Mouse (Mus musculus) CH12.LX (cell line): ENCODE results near the gene Tada2b. TPM values are rescaled to one million over a fixed set of nuclear protein-coding genes. Genes with fewer than 3 reads are reported as not detected.

Experiments used
- DNase-seq: peaks from one replicate; pipeline ENCODE4 v3.0.0-alpha.2; 2013; ENCODE audit errors: extremely low read depth
- H3K27ac ChIP-seq: 2 replicates; pipeline ENCODE4 v1.5.1; 2012; ENCODE audit warnings: low read depth, mild to moderate bottlenecking, control low read depth, moderate library complexity; ENCODE audit not compliant: insufficient read depth
- H3K27me3 ChIP-seq: replicated peaks from 2 replicates; pipeline ENCODE3; 2012; ENCODE audit warnings: inconsistent platforms
- H3K36me3 ChIP-seq, 2 experiments: replicated peaks in 1 of 2; 2 replicates each; pipeline versions ENCODE3 to v1.6.1; 2012; ENCODE audit warnings: inconsistent platforms in 1 of 2, low read length in 1 of 2, mild to moderate bottlenecking in 1 of 2, mixed read lengths in 1 of 2, moderate library complexity in 1 of 2; ENCODE audit not compliant: control insufficient read depth in 1 of 2, insufficient read depth in 1 of 2
- H3K4me1 ChIP-seq, 2 experiments: 2 replicates each; pipeline ENCODE4 v1.6.1; 2012; ENCODE audit warnings: inconsistent platforms in 1 of 2, moderate library complexity in 1 of 2; ENCODE audit not compliant: insufficient read depth in 2 of 2, control insufficient read depth in 1 of 2
- H3K4me2 ChIP-seq: 2 replicates; pipeline ENCODE4 v1.6.1; 2012; ENCODE audit warnings: low read depth, mild to moderate bottlenecking, control low read depth; ENCODE audit not compliant: poor library complexity, insufficient read depth, severe bottlenecking
- H3K4me3 ChIP-seq, 3 experiments: fragments of 150-350 bp in 1 of 3; sonication (generic) in 1 of 3; replicated peaks in 1 of 3; 2 replicates each; pipeline versions ENCODE3 to v1.5.1; 2011 to 2012; ENCODE audit warnings: low read depth in 2 of 3, low read length in 2 of 3, mild to moderate bottlenecking in 2 of 3, moderate library complexity in 2 of 3, control low read depth in 1 of 3, improper control_type of control experiment in 1 of 3, inconsistent platforms in 1 of 3, mixed read lengths in 1 of 3; ENCODE audit not compliant: poor library complexity in 1 of 3
- H3K79me2 ChIP-seq: replicated peaks from 2 replicates; pipeline ENCODE4 v1.6.1; 2012; ENCODE audit warnings: mild to moderate bottlenecking, moderate library complexity; ENCODE audit not compliant: control insufficient read depth, poor library complexity, insufficient read depth, severe bottlenecking; ENCODE audit errors: extremely low read depth
- H3K9ac ChIP-seq: 2 replicates; pipeline ENCODE4 v1.6.1; 2012; ENCODE audit warnings: low read depth, mild to moderate bottlenecking, control low read depth, moderate library complexity; ENCODE audit not compliant: insufficient read depth
- H3K9me3 ChIP-seq: replicated peaks from 2 replicates; pipeline ENCODE3; 2012; ENCODE audit warnings: low read length, inconsistent platforms, mixed read lengths
- CHD1 ChIP-seq: IDR thresholded peaks from 2 replicates; pipeline ENCODE4 v1.6.1; 2012; ENCODE audit warnings: low read depth, low read length, improper control_type of control experiment, inconsistent platforms
- CHD2 ChIP-seq: IDR thresholded peaks from 2 replicates; pipeline ENCODE4 v1.6.1; 2011; ENCODE audit warnings: low read length, improper control_type of control experiment
- ELF1 ChIP-seq: IDR thresholded peaks from 2 replicates; pipeline ENCODE4 v1.6.1; 2014; ENCODE audit warnings: low read depth, mild to moderate bottlenecking, inconsistent platforms, low read length, improper control_type of control experiment
- ETS1 ChIP-seq: conservative IDR thresholded peaks from 2 replicates; pipeline ENCODE4 v1.6.1; 2012; ENCODE audit warnings: low read depth, mild to moderate bottlenecking, inconsistent platforms, low read length, improper control_type of control experiment, moderate library complexity
- JUND ChIP-seq: conservative IDR thresholded peaks from 2 replicates; pipeline ENCODE4 v1.6.1; 2011; ENCODE audit warnings: low read depth, low read length, improper control_type of control experiment
- MAZ ChIP-seq: IDR thresholded peaks from 2 replicates; pipeline ENCODE4 v1.6.1; 2012; ENCODE audit warnings: low read depth, mild to moderate bottlenecking, inconsistent platforms, low read length, improper control_type of control experiment, moderate library complexity
- NRF1 ChIP-seq: IDR thresholded peaks from 2 replicates; pipeline ENCODE4 v1.6.1; 2014; ENCODE audit warnings: low read depth, mild to moderate bottlenecking, inconsistent platforms, low read length, improper control_type of control experiment, moderate library complexity
- PAX5 ChIP-seq: IDR thresholded peaks from 2 replicates; pipeline ENCODE4 v1.6.1; 2012; ENCODE audit warnings: low read length, inconsistent platforms, mixed read lengths
- POLR2AphosphoS2 ChIP-seq: IDR thresholded peaks from 2 replicates; pipeline ENCODE4 v1.6.1; 2011; ENCODE audit warnings: low read depth, low read length, improper control_type of control experiment
- RAD21 ChIP-seq: IDR thresholded peaks from 2 replicates; pipeline ENCODE4 v1.6.1; 2011; ENCODE audit warnings: low read depth, mild to moderate bottlenecking, low read length, improper control_type of control experiment, moderate library complexity
- RCOR1 ChIP-seq: conservative IDR thresholded peaks from 2 replicates; pipeline ENCODE4 v1.6.1; 2012; ENCODE audit warnings: low read depth, mild to moderate bottlenecking, inconsistent platforms, low read length, improper control_type of control experiment
- SIN3A ChIP-seq: IDR thresholded peaks from 2 replicates; pipeline ENCODE4 v1.6.1; 2012; ENCODE audit warnings: low read length, improper control_type of control experiment, inconsistent platforms
- TCF12 ChIP-seq: IDR thresholded peaks from 2 replicates; pipeline ENCODE4 v1.6.1; 2014; ENCODE audit warnings: low read depth, mild to moderate bottlenecking, inconsistent platforms, low read length, improper control_type of control experiment
- USF2 ChIP-seq: conservative IDR thresholded peaks from 2 replicates; pipeline ENCODE4 v1.6.1; 2011; ENCODE audit warnings: low read depth, low read length, improper control_type of control experiment
- ZC3H11A ChIP-seq: IDR thresholded peaks from 2 replicates; pipeline ENCODE4 v1.6.1; 2012; ENCODE audit warnings: low read depth, mild to moderate bottlenecking, inconsistent platforms, low read length, improper control_type of control experiment
- ZKSCAN1 ChIP-seq: IDR thresholded peaks from 2 replicates; pipeline ENCODE4 v1.6.1; 2012; ENCODE audit warnings: low read depth, inconsistent platforms, low read length, improper control_type of control experiment, borderline replicate concordance
- ZNF384 ChIP-seq: IDR thresholded peaks from 2 replicates; pipeline ENCODE4 v1.6.1; 2012; ENCODE audit warnings: low read depth, low read length, improper control_type of control experiment, inconsistent platforms
- dilution Hi-C: fragments of 300-500 bp; cut with MboI; formaldehyde crosslinking; loops from 2 replicates; pipeline ENCODE4 v1.14.3; 2020; ENCODE audit warnings: low sequenced_read_pairs; ENCODE audit not compliant: extremely low pct_unique_long_range_greater_than_20kb, extremely low pct_ligation_motif_present
- in situ Hi-C: fragments of 300-500 bp; cut with MboI; formaldehyde crosslinking; loops from 3 replicates; pipeline ENCODE4 v1.14.3; 2019; ENCODE audit warnings: low sequenced_read_pairs, low pct_ligation_motif_present, low pct_unique_long_range_greater_than_20kb, mixed read lengths
- polyA plus RNA-seq: library from polyadenylated mRNA; unstranded; fragments of >175 nt; gene quantifications from 2 replicates; pipeline ENCODE4 v1.2.1, GENCODE M21; 2012; ENCODE audit warnings: low read depth; ENCODE audit not compliant: insufficient read length
- total RNA-seq, 2 experiments: library from RNA; depleted of rRNA; stranded (reverse); fragments of 300-350 nt in 1 of 2; fragments of >200 nt in 1 of 2; gene quantifications; 2 replicates each; pipeline ENCODE4 v1.2.3; 2012 to 2014

Gene Tada2b
- total and polyA plus RNA-seq, 3 experiments: 3.0 to 12.5 (median 4.8) TPM

DNA sequence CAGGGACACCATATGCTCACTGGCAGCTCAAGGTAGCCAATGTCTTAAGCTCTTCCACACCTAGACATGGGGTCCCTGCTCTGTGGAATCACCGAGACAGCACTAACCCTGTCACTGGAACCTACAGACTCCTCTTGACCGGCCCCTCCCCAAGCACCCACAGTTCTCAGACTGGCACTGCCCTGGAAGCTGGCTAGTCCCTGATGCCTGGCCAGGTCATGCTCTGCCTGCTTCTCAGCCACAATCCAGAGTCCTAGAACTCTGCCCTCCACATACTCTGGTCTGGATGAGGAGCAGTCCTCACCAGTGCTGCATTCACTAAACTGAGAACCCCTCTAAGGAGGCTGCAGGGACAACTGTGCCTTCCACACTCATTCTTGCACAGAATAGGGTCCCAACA is 26.9 kb upstream of the Tada2b start (continued):
- no peak for TF ChIP-seq SIN3A
- TF ChIP-seq, all 38 proteins: peak for 0

DNA sequence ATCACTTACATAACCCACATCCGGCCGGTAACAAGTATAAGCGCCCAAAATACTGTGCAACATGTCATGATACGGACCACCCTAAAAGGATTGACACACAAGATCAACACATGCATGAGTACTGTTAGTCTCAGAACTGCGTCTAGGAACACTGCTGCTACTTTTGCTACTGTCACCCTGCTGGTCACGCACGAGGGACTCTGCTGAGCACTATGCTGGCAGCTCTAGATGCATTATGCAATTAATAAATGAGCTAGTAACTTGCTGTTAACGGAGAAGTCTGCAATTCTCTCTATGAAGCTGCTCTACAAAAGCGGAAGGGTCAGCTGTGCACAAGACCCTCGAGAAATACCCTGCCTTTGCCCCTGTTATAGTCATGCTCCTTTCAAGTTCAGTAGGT is 24.3 kb upstream of the Tada2b start:
- no peak for TF ChIP-seq NRF1
- TF ChIP-seq POLR2AphosphoS2: no peak
- TF ChIP-seq ZKSCAN1: no peak
- TF ChIP-seq ELF1: no peak
- TF ChIP-seq ETS1: no peak
- TF ChIP-seq ZNF384: no peak
- no peak for TF ChIP-seq TCF12
- TF ChIP-seq USF2: no peak
- no peak for TF ChIP-seq MAZ
- no peak for TF ChIP-seq RAD21
- H3K9ac ChIP-seq: no peak overlapping the region
- dilution Hi-C loops: no loop called here
- H3K27ac ChIP-seq: no peak overlapping the region
- no peak overlapping the region for H3K4me2 ChIP-seq
- no peak for DNase-seq
- H3K9me3 ChIP-seq: no peaks in the 10 kb centered on the region
- H3K27me3 ChIP-seq: no peaks in the 10 kb centered on the region
- in situ Hi-C loops: no loop called here
- no peak overlapping the region for H3K4me3 ChIP-seq
- H3K79me2 ChIP-seq: no peaks in the 10 kb centered on the region
- peaks cover 63 to 99% of the 10 kb centered on the region in 2 experiments for H3K36me3 ChIP-seq
- no peaks in the 10 kb centered on the region for H3K4me1 ChIP-seq

DNA sequence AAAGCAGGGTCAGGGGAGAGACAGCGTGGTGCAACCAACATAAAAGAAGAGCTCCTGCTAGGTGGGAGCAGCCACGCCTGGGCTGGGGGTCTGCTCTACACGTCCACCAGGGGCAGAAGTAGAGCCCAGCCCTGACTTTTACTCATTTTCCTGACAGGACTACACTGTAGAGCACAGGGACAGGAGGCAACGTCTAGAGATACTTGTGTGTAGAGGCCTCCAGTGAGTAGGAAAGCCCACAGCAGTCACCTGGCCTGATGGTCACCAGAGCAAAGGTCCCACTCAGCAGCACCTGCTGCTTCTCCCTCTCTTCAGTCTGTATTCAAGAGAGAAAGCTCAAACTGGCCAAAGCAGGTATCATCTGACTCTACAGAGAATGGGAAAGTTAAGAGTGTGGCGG is 21.6 kb upstream of the Tada2b start:
- no peak for TF ChIP-seq RCOR1
- no peak for TF ChIP-seq ZC3H11A
- TF ChIP-seq CHD2: no peak
- no peak for TF ChIP-seq SIN3A
- no peak for TF ChIP-seq PAX5
- TF ChIP-seq TCF12: no peak
- TF ChIP-seq CHD1: no peak
- no peak for TF ChIP-seq JUND
- H3K9ac ChIP-seq: no peak overlapping the region
- H3K4me1 ChIP-seq: peaks cover 0 to 7% of the 10 kb centered on the region in 2 experiments; a peak in 1 of 4 replicates
- H3K9me3 ChIP-seq: no peaks in the 10 kb centered on the region
- peaks cover 61 to 99% of the 10 kb centered on the region in 2 experiments for H3K36me3 ChIP-seq
- no peaks in the 10 kb centered on the region for H3K27me3 ChIP-seq
- in situ Hi-C loops (no loop called here), dilution Hi-C loops (no loop called here)
- H3K4me3 ChIP-seq: no peak overlapping the region
- H3K79me2 ChIP-seq: no peaks in the 10 kb centered on the region
- DNase-seq: no peak
- H3K4me2 ChIP-seq: no peak overlapping the region
- H3K27ac ChIP-seq: no peak overlapping the region
